Mouse (Mus musculus) lung, embryonic 16.5 days (tissue): ENCODE results near the gene Arid1a. TPM values are rescaled to one million over a fixed set of nuclear protein-coding genes. Genes with fewer than 3 reads are reported as not detected.
A peak's percentile ranks its signal among the peaks of the same experiment; 100 is the strongest.
"Not testable (repeated sequence)": the region's sequence is repeated elsewhere in the genome, so short reads cannot be mapped to it uniquely, and the experiment has no call there.

ENCODE experiments used
- ATAC-seq: fragments of 200-750 bp; cut with Nextera tagmentation; 2 replicates; pipeline ENCODE4 v1.8.0; 2017; ENCODE audit warnings: low read depth, mild to moderate bottlenecking, moderate library complexity
- H3K27ac ChIP-seq: fragments of 300-500 bp; sonication (generic); 2 replicates; pipeline ENCODE4 v1.5.1; 2014; ENCODE audit warnings: mild to moderate bottlenecking, control low read depth, low read length
- H3K27me3 ChIP-seq: fragments of 300-500 bp; sonication (generic); 2 replicates; pipeline ENCODE4 v1.6.1; 2014; ENCODE audit warnings: low read depth, low read length, mixed read lengths; ENCODE audit not compliant: control insufficient read depth, insufficient read depth
- H3K36me3 ChIP-seq: fragments of 300-500 bp; sonication (generic); 2 replicates; pipeline ENCODE4 v1.6.1; 2014; ENCODE audit warnings: low read length; ENCODE audit not compliant: control insufficient read depth, insufficient read depth
- H3K4me1 ChIP-seq: fragments of 300-500 bp; sonication (generic); replicated peaks from 2 replicates; pipeline ENCODE4 v1.6.1; 2014; ENCODE audit warnings: low read length, mixed read lengths; ENCODE audit not compliant: control insufficient read depth, insufficient read depth
- H3K4me2 ChIP-seq: fragments of 300-500 bp; sonication (generic); 2 replicates; pipeline ENCODE4 v1.6.1; 2014; ENCODE audit warnings: low read depth, low read length, control low read depth
- H3K4me3 ChIP-seq: fragments of 300-500 bp; sonication (generic); 2 replicates; pipeline ENCODE4 v1.5.1; 2014; ENCODE audit warnings: mild to moderate bottlenecking, low read length, control low read depth
- H3K9ac ChIP-seq: fragments of 300-500 bp; sonication (generic); 2 replicates; pipeline ENCODE4 v1.6.1; 2014; ENCODE audit warnings: low read length, control low read depth
- H3K9me3 ChIP-seq: fragments of 300-500 bp; sonication (generic); 2 replicates; pipeline ENCODE4 v1.6.1; 2016; ENCODE audit warnings: low read length; ENCODE audit not compliant: control insufficient read depth
- WGBS: fragments of 180-500 bp; shearing (Covaris S2); extraction: QIAGEN DNeasy Blood & Tissue Kit; methylation state at CpG from one replicate; pipeline ENCODE4 v1.1.7; 2014; 5-methylcytosine and 5-hydroxymethylcytosine counted together
- polyA plus RNA-seq: library from polyadenylated mRNA; unstranded; fragments of >200 nt; fragmentation: Nextera tagmentation; extraction: Ambion mirVana; gene quantifications from 2 replicates; pipeline ENCODE4 v1.2.1, GENCODE M21; 2015

Arid1a gene
- polyA plus RNA-seq, 1 experiment from 2014 or later = 28.4 TPM

GRCm38 (mm10) chr4:133652746-133653145 lies 103.8 kb downstream of the Arid1a start:
- Histone ChIP-seq H3K4me1 (no peaks in the 10 kb centered on the region; the same call in 1 of the 2 replicates), H3K9me3 (no peaks in the 10 kb centered on the region), H3K9ac (no peak overlapping the region), H3K4me2 (no peak overlapping the region), H3K4me3 (no peak overlapping the region), H3K27ac (no peak overlapping the region), H3K36me3 (no peaks in the 10 kb centered on the region), H3K27me3 (no peaks in the 10 kb centered on the region)
- ATAC-seq = no peak
- WGBS = 74% methylated on average over 10 of the region's 10 CpGs

DNA sequence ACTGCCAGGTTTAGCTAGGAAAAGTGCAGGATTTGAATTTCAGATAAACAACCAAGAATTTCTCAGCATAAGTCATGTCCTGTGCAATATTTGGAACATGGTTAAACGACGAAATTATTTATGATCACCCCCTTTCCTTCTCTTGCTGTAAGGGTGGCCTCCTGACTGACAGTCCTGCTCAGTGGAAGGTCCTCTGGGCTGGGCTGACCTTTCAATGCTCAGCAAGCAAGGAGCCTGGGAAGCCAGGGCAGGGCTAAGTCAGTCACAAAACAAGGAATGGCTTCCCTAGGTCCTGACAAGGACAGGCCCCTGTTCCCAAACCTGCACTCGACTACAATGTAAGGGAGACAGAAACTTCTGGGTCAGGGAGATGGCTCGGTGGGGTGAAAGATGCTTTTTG lies 104.6 kb downstream of the Arid1a start:
- H3K36me3 ChIP-seq = no peaks in the 10 kb centered on the region
- ATAC-seq = no peak
- H3K4me1 ChIP-seq = no peaks in the 10 kb centered on the region; the same call in 1 of the 2 replicates
- no peaks in the 10 kb centered on the region for H3K27me3 ChIP-seq
- no peak overlapping the region for H3K9ac ChIP-seq
- 41% methylated on average over 4 of the region's 4 CpGs for WGBS
- H3K27ac ChIP-seq = no peak overlapping the region
- H3K4me2 ChIP-seq = no peak overlapping the region
- H3K9me3 ChIP-seq = no peaks in the 10 kb centered on the region
- no peak overlapping the region for H3K4me3 ChIP-seq

DNA sequence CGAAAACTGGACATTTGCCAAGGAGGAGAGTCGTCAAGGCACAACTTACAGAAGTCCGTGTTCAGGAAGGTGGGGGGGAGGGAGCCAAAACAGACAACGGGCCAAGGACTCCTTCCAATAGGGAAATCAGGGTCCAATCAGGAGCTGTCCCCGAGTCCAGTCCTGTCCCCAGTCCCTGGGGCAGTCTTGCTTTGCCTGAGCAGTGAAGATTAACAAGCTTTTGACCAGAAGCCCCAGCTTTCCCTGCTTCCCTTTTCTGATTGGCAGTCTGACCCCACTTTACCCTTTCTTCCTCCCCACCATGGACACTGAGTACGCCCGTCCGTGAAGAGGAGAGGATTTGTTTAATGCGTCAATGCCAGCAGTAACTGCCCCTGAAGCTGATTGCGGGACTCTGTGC lies 105.1 kb downstream of the Arid1a start:
- no peaks in the 10 kb centered on the region; the same call in 1 of the 2 replicates for H3K4me1 ChIP-seq
- no peak for ATAC-seq
- H3K4me3 ChIP-seq = no peak overlapping the region
- H3K36me3 ChIP-seq = no peaks in the 10 kb centered on the region
- H3K4me2 ChIP-seq = no peak overlapping the region
- H3K27me3 ChIP-seq = no peaks in the 10 kb centered on the region
- H3K27ac ChIP-seq = no peak overlapping the region
- WGBS = 20% methylated on average over 10 of the region's 10 CpGs
- no peak overlapping the region for H3K9ac ChIP-seq
- H3K9me3 ChIP-seq = no peaks in the 10 kb centered on the region

DNA sequence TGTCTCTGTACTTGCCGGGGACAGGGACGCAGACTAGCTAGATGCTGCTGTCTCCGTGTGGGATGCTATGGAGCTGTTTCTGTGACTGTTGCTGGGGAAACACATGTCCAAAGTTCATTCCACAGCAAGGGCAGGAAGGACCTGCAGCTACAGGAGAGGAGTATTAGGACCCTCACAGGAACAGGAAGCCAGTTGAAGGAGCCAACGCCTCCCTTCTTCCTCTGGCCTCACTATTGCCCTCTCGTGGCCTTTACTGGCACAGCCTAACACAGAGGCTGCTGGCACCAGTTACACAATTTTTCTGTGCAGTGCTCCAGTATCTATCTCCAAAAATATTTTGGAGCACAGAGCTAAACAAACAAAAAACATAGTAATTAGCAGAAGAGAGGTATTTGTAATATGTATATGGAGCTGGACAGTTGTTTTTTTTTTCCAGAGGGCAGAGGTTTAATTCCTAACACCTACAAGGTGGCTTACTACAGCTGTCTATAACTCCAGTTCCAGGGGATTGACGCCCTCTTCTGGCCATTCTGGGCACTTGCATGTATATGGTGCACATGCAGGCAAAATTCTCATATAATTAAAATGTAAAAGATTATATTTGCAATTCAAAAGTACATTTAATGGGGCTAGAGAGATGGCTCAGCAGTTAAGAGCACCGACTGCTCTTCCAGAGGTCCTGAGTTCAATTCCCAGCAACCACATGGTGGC lies 106.4 kb downstream of the Arid1a start, which contains the start of gene Zdhhc18:
Zdhhc18 (minus strand) TSS at position 166 of the 711 bp plus-strand sequence.
- 34% methylated on average over 7 of the region's 7 CpGs for WGBS
- peak within 1 kb of the TSS; percentile 69 for H3K27ac ChIP-seq
- H3K9me3 ChIP-seq = peaks cover 3% of the 10 kb centered on the region; the same call in 1 of the 2 replicates
- no peaks in the 10 kb centered on the region; the same call in 1 of the 2 replicates for H3K4me1 ChIP-seq
- ATAC-seq = peak; percentile 76; the same call in 1 of the 2 replicates
- peak within 1 kb of the TSS; percentile 53 for H3K9ac ChIP-seq
- no peaks in the 10 kb centered on the region for H3K27me3 ChIP-seq
- H3K4me3 ChIP-seq = peak within 1 kb of the TSS; percentile 32
- no peaks in the 10 kb centered on the region for H3K36me3 ChIP-seq
- peak within 1 kb of the TSS; percentile 49 for H3K4me2 ChIP-seq

DNA sequence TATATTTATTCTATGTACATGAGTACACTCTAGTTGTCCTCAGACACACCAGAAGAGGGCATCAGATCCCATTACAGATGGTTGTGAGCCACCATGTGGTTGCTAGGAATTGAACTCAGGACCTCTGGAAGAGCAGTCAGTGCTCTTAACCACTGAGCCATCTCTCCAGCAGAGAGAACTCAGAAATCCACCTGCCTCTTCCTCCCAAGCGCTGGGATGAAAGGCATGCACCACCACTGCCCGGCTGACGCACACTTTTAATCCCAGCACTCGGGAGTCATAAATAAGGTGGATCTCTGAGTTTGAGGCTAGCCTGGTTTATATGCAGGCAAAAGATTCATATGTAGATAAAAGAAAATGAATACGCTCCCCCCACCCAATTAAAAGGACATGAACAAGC lies 107.1 kb downstream of the Arid1a start:
- Histone ChIP-seq H3K4me2 (peak overlapping the region; percentile 49), H3K27ac (peak overlapping the region; percentile 69), H3K9ac (peak overlapping the region; percentile 53; the same call in 1 of the 2 replicates), H3K4me3 (peak overlapping the region; percentile 32; the same call in 1 of the 2 replicates)
- 74% methylated on average over 5 of the region's 5 CpGs for WGBS
- H3K4me1 ChIP-seq, ATAC-seq, H3K36me3 ChIP-seq, H3K27me3 ChIP-seq, H3K9me3 ChIP-seq: not testable (repeated sequence)

DNA sequence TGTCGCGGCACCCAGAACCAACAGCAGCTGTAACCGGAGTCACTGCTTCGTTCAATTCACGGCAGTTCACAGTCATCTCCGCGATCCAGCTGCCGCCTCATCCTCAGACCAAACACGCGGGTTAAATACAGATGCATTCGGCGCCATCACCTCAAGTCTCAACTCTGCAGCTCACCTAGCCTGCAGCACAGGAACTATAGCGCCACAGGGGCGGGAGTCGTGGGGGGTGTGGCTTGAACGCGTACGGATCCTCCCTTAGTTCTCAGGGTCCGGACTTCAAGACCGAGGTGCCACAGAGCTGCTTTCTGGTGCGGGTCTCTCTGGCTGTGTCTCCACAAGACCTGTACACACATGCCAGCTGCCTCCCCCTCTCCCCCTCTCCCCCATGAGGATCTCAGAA lies 110.9 kb downstream of the Arid1a start:
- no peaks in the 10 kb centered on the region for H3K27me3 ChIP-seq
- no peak overlapping the region for H3K4me2 ChIP-seq
- no peaks in the 10 kb centered on the region for H3K36me3 ChIP-seq
- H3K4me1 ChIP-seq = no peaks in the 10 kb centered on the region
- no peak overlapping the region for H3K9ac ChIP-seq
- H3K4me3 ChIP-seq = no peak overlapping the region
- WGBS = 36% methylated on average over 21 of the region's 21 CpGs
- ATAC-seq = no peak
- no peak overlapping the region for H3K27ac ChIP-seq
- H3K9me3 ChIP-seq = peaks cover 4% of the 10 kb centered on the region; the same call in 1 of the 2 replicates

- Histone ChIP-seq H3K36me3 (no peaks in the 10 kb centered on the region), H3K9me3 (peaks cover 4% of the 10 kb centered on the region; the same call in 1 of the 2 replicates), H3K27me3 (no peaks in the 10 kb centered on the region), H3K9ac (no peak overlapping the region), H3K4me1 (no peaks in the 10 kb centered on the region), H3K4me3 (no peak overlapping the region), H3K27ac (no peak overlapping the region), H3K4me2 (no peak overlapping the region)
- ATAC-seq = no peak
- 83% methylated on average over 3 of the region's 3 CpGs for WGBS
Measured at GRCm38 (mm10) chr4:133645195-133645594, 111.4 kb downstream of the Arid1a start.

GRCm38 (mm10) chr4:133634043-133634410 lies 122.5 kb downstream of the Arid1a start:
- H3K4me2 ChIP-seq = no peak overlapping the region
- no peaks in the 10 kb centered on the region for H3K27me3 ChIP-seq
- no peak overlapping the region for H3K27ac ChIP-seq
- no peaks in the 10 kb centered on the region for H3K9me3 ChIP-seq
- H3K36me3 ChIP-seq = no peaks in the 10 kb centered on the region
- H3K4me1 ChIP-seq = peaks cover 21% of the 10 kb centered on the region
- 75% methylated on average over 5 of the region's 5 CpGs for WGBS
- H3K9ac ChIP-seq = no peak overlapping the region; the same call in 1 of the 2 replicates
- no peak for ATAC-seq
- H3K4me3 ChIP-seq = no peak overlapping the region

DNA sequence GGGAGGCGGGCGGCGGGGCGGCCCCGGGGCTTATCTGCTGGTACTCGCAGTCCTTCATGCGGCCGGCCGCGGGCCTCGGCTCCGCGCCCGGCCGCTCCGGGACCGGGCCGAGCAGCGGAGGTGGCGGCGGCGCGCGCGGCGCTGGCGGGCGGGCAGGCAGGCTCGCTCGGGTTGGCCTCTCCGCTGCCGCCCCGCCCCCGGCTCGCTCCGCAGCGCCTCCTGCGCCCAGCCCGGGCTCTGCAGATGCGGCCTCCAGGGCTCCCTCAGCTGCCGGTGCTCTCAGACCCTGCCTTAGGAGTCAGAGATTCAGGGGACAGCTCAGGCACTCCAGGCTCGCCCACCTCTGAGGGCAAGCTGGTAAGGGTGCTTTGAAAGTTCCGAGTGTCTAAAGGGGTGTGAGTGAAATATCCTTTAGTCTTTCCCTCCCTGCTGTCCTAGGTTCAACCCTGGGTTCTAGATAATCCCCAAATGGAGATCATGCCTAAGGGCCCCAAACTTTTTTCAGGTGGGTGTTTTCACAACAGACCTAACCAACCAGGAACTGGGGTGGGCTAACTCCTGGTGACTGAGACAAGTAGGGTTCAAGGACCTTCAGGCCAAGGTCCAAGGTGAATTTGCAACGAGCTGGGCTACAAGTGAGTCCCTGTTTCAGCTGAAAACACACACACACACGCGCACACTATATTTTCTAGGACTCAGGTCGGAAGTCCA lies 123.1 kb downstream of the Arid1a start:
- peaks cover 21% of the 10 kb centered on the region for H3K4me1 ChIP-seq
- peak overlapping the region; percentile 69 for H3K27ac ChIP-seq
- H3K9ac ChIP-seq = peak overlapping the region; percentile 94
- H3K4me3 ChIP-seq = peak overlapping the region; percentile 87
- peak overlapping the region; percentile 83 for H3K4me2 ChIP-seq
- no peaks in the 10 kb centered on the region for H3K27me3 ChIP-seq
- H3K9me3 ChIP-seq = no peaks in the 10 kb centered on the region
- WGBS = 22% methylated on average over 14 of the region's 47 CpGs
- ATAC-seq = peak; percentile 89
- H3K36me3 ChIP-seq = no peaks in the 10 kb centered on the region
